Mouse (Mus musculus): ENCODE measurements around the gene Vipr2.

DNA sequence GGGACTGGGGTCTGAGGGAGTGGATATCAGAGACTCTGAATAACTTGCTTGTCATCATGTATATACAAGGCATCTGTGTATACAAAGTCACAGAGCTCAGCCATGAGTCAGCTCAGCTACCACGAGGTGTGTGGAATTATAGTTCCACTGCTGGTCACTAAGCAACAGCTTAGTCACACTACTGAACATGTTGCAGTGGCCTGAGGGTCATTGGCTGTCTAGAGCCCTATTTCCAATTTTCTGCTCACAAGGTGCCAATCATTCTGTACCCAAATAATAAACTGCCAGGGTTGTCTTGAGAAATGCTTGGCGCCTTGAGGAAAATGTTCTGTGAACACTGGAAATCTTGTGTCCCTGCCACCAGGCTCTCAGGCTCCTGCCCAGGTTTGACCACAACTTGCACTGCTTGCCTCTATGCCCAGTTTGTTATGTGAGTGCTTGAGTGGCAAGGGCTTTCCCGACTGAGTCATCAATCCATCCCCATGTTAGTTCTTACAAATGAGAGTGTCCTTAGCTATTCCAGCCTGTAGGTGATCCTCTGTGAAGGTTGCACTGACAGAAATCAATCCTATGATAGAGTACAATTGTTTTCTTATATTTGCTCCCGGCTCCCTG, 104.0 kb downstream of the Vipr2 start:
- no peak for TF ChIP-seq GATA1 (IDR thresholded peaks at IDR 0.05; ENCODE audit: borderline replicate concordance, low read length)
- no peak for TF ChIP-seq FLI1 (IDR thresholded peaks at IDR 0.05; ENCODE audit: low read length)

All from megakaryocyte, embryonic 14.5 days (primary cell).